Mouse (Mus musculus) hindbrain, embryonic 16.5 days (tissue): ENCODE measurements at regions not wholly inside any gene's neighbourhood (a gene's known extent, or its start where the extent isn't known, plus 50 kb on each side); places are given as distances from the start of the nearest gene placed in this dataset.

Experiments used
- ATAC-seq: fragments of 200-750 bp; cut with Nextera tagmentation; 2 replicates; pipeline ENCODE4 v1.8.0; 2017; ENCODE audit warnings: moderate TSS enrichment, moderate library complexity
- H3K27ac ChIP-seq: fragments of 300-500 bp; sonication (generic); 2 replicates; pipeline ENCODE4 v1.5.1; 2014; ENCODE audit warnings: low read depth, mild to moderate bottlenecking, control low read depth, low read length, moderate library complexity
- H3K27me3 ChIP-seq: fragments of 300-500 bp; sonication (generic); replicated peaks from 2 replicates; pipeline ENCODE4 v1.6.1; 2014; ENCODE audit warnings: low read length; ENCODE audit not compliant: control insufficient read depth, insufficient read depth
- H3K36me3 ChIP-seq: fragments of 300-500 bp; sonication (generic); 2 replicates; pipeline ENCODE4 v1.6.1; 2014; ENCODE audit warnings: mild to moderate bottlenecking, low read length, moderate library complexity, mixed read lengths; ENCODE audit not compliant: control insufficient read depth, insufficient read depth
- H3K4me1 ChIP-seq: fragments of 300-500 bp; sonication (generic); 2 replicates; pipeline ENCODE4 v1.6.1; 2014; ENCODE audit warnings: low read depth, low read length; ENCODE audit not compliant: control insufficient read depth, insufficient read depth
- H3K4me2 ChIP-seq: fragments of 300-500 bp; sonication (generic); 2 replicates; pipeline ENCODE4 v1.6.1; 2014; ENCODE audit warnings: mild to moderate bottlenecking, low read length, control low read depth, moderate library complexity
- H3K4me3 ChIP-seq: fragments of 300-500 bp; sonication (generic); 2 replicates; pipeline ENCODE4 v1.5.1; 2014; ENCODE audit warnings: mild to moderate bottlenecking, low read length, control low read depth, moderate library complexity
- H3K9ac ChIP-seq: fragments of 300-500 bp; sonication (generic); 2 replicates; pipeline ENCODE4 v1.6.1; 2014; ENCODE audit warnings: low read depth, mild to moderate bottlenecking, control low read depth, low read length, moderate library complexity
- H3K9me3 ChIP-seq: fragments of 300-500 bp; sonication (generic); 2 replicates; pipeline ENCODE4 v1.6.1; 2014; ENCODE audit warnings: mild to moderate bottlenecking, low read length, moderate library complexity; ENCODE audit not compliant: control insufficient read depth
- WGBS: fragments of 180-500 bp; shearing (Covaris S2); extraction: QIAGEN DNeasy Blood & Tissue Kit; methylation state at CpG from one replicate; pipeline ENCODE4 v1.1.7; 2014; 5-methylcytosine and 5-hydroxymethylcytosine counted together

DNA sequence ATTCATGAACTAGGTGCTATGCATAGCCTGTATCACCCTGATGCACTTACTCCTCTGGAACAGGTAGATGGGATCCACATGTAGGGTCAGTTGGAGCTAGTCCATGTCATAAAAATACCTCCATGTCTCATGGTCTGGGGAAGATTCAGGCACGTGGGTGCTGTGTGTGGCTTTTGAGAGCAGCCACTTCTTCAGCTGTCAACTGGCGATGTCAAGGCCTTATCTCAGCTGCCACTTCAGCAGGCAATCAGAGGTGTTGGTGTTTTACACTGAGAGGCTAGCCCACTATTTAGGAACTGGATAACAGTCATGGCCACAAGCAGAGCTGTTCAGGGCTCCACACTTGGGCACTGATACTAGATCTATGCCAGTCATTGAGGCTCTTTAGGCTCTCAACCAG, 1912.0 kb upstream of the Lrrc6 start:
- ATAC-seq = no peak
- 93% methylated on average over 2 of the region's 2 CpGs for WGBS
- Histone ChIP-seq H3K27me3 (no peaks in the 10 kb centered on the region), H3K9me3 (no peaks in the 10 kb centered on the region), H3K4me3 (no peak overlapping the region), H3K4me1 (no peaks in the 10 kb centered on the region), H3K4me2 (no peak overlapping the region), H3K9ac (no peak overlapping the region), H3K27ac (no peak overlapping the region), H3K36me3 (no peaks in the 10 kb centered on the region)

DNA sequence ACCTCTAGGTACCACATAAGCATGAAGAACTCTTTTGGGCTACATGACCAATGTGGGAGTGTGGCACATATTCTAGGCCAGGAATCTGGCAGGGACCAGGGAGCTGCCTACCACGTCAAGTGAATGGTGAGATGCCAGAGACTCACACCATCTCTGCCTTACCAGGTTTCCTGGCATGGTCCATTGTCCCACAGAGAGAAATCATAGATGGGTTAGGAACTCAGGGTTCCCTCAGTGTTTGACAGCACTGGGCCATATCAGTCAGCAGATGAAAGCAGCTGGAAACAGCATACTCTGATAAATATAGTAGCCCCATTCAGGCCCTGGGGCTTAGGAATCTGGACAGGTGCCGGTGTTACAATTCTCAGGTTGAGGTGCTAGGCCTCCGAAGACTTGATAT, 1911.4 kb upstream of the Lrrc6 start:
- H3K4me2 ChIP-seq = no peak overlapping the region
- no peak overlapping the region for H3K27ac ChIP-seq
- H3K4me1 ChIP-seq = no peaks in the 10 kb centered on the region
- H3K36me3 ChIP-seq = no peaks in the 10 kb centered on the region
- no peak overlapping the region for H3K4me3 ChIP-seq
- no peaks in the 10 kb centered on the region for H3K9me3 ChIP-seq
- ATAC-seq = no peak
- H3K9ac ChIP-seq = no peak overlapping the region
- 90% methylated on average over 3 of the region's 3 CpGs for WGBS
- H3K27me3 ChIP-seq = no peaks in the 10 kb centered on the region

DNA sequence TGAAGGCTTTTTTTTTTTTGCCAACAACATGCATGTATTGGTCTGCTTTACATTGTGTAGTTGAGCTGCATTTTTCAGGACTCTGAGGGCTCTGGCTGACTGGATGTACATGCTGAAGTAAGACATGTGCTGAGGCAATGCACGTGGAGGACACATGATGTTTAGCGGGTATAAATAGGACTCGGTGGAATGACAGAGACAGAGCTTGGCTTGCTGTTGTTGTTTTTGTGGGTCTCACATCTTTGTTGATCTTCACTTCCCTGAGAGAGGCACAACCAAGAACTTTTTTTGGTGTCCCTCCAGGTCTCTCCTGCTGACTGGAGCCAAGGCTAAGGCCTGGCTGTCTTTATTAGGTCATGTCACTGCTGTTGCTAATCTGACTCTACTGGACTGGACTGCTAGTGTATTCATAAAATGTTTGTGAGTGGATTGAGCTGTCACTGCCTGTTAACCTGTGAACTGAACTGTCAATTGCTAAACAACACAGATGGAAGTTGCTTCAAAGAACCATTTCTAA, 1902.9 kb upstream of the Lrrc6 start:
- H3K9ac ChIP-seq = no peak overlapping the region
- H3K9me3 ChIP-seq = no peaks in the 10 kb centered on the region
- no peak for ATAC-seq
- no peak overlapping the region for H3K4me3 ChIP-seq
- H3K4me1 ChIP-seq = no peaks in the 10 kb centered on the region
- H3K36me3 ChIP-seq = no peaks in the 10 kb centered on the region
- WGBS = 90% methylated on average over 3 of the region's 3 CpGs
- H3K27ac ChIP-seq = no peak overlapping the region
- H3K27me3 ChIP-seq = no peaks in the 10 kb centered on the region
- H3K4me2 ChIP-seq = no peak overlapping the region

DNA sequence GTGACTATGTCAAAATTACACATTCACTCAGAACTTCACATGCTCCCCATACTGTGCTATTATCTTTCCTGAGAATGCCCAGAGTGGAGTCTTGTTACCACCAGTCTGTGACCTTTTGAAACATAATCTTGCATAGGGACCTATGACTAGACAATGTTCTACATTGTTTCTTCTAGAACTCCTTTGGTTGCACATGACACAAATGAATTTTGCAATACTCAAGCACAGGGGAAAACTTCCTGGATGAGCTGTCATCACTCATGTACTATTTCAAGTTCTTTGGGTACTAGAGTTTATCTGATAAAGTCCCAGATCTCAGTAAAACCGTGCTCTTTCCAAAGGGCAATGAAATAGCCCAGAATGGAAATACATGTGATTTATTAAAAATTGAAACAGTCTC, 1901.0 kb upstream of the Lrrc6 start:
- Histone ChIP-seq H3K9ac (no peak overlapping the region), H3K4me2 (no peak overlapping the region), H3K4me3 (no peak overlapping the region), H3K4me1 (no peaks in the 10 kb centered on the region), H3K27ac (no peak overlapping the region), H3K27me3 (no peaks in the 10 kb centered on the region), H3K36me3 (no peaks in the 10 kb centered on the region), H3K9me3 (no peaks in the 10 kb centered on the region)
- ATAC-seq = no peak
- WGBS = 79% methylated on average over 1 of the region's 1 CpGs

DNA sequence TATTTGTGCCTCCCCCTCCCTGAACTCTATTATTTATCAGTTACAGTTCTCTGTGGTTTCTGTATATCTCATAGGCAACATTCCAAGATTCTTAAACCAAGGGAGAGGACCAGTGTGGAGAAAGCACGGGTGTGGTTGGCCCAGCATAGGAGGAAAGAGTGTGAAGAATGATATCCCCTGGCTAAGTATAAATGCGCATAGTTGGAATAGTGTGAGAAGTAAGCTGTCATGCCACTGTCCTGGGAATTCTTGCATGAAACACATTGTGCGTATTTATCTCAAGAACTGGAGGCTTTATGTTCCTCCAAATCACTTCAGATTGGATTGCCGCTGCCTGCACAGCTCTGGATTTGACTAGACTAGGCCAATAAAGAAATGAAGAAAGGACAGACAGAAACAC, 1900.3 kb upstream of the Lrrc6 start:
- WGBS = 90% methylated on average over 4 of the region's 4 CpGs

GRCm38 (mm10) chr15:68396566-68396965, 1895.9 kb upstream of the Lrrc6 start:
- H3K4me3 ChIP-seq = no peak overlapping the region
- no peak overlapping the region for H3K4me2 ChIP-seq
- 84% methylated on average over 6 of the region's 6 CpGs for WGBS
- H3K27me3 ChIP-seq = no peaks in the 10 kb centered on the region
- no peaks in the 10 kb centered on the region for H3K4me1 ChIP-seq
- no peaks in the 10 kb centered on the region for H3K36me3 ChIP-seq
- no peaks in the 10 kb centered on the region for H3K9me3 ChIP-seq
- H3K27ac ChIP-seq = no peak overlapping the region
- H3K9ac ChIP-seq = no peak overlapping the region
- ATAC-seq = no peak

More for the DNA sequence above, 1900.3 kb upstream of the Lrrc6 start:
- H3K9me3 ChIP-seq = no peaks in the 10 kb centered on the region
- no peak overlapping the region for H3K4me2 ChIP-seq
- no peaks in the 10 kb centered on the region for H3K4me1 ChIP-seq
- no peak overlapping the region for H3K9ac ChIP-seq
- H3K27me3 ChIP-seq = no peaks in the 10 kb centered on the region
- H3K4me3 ChIP-seq = no peak overlapping the region
- no peaks in the 10 kb centered on the region for H3K36me3 ChIP-seq
- no peak for ATAC-seq
- no peak overlapping the region for H3K27ac ChIP-seq

- no peak overlapping the region for H3K9ac ChIP-seq
These were observed 1894.0 kb upstream of the Lrrc6 start for GRCm38 (mm10) chr15:68394749-68395148.

DNA sequence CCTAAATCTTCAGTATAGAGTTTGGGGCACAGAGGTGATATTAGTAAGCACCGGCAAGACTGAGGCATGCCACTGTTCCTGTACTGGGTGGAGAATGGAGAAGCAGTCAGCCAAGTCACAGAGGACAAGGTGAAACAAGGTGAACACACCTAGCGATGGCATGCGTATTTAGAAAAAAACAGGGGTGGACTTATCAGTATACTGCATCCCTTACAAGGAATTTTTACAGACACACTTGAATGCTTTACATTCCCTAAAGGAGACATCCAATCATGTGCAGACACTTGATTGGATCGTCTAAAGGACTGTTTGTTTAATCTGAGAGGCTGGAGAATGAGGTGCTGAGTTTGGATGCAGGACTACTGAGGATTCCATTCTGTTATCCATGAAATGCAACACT, 1893.4 kb upstream of the Lrrc6 start:
- WGBS = 86% methylated on average over 4 of the region's 4 CpGs
- H3K4me1 ChIP-seq = no peaks in the 10 kb centered on the region
- no peaks in the 10 kb centered on the region for H3K9me3 ChIP-seq
- no peak overlapping the region for H3K4me3 ChIP-seq
- H3K27ac ChIP-seq = no peak overlapping the region
- no peak overlapping the region for H3K9ac ChIP-seq
- no peaks in the 10 kb centered on the region for H3K27me3 ChIP-seq
- H3K36me3 ChIP-seq = no peaks in the 10 kb centered on the region
- no peak overlapping the region for H3K4me2 ChIP-seq
- no peak for ATAC-seq

More at GRCm38 (mm10) chr15:68394749-68395148, 1894.0 kb upstream of the Lrrc6 start:
- no peak overlapping the region for H3K27ac ChIP-seq
- ATAC-seq = no peak
- WGBS = 79% methylated on average over 1 of the region's 1 CpGs
- H3K9me3 ChIP-seq = no peaks in the 10 kb centered on the region
- H3K36me3 ChIP-seq = no peaks in the 10 kb centered on the region
- H3K27me3 ChIP-seq = no peaks in the 10 kb centered on the region
- no peaks in the 10 kb centered on the region for H3K4me1 ChIP-seq
- H3K4me3 ChIP-seq = no peak overlapping the region
- H3K4me2 ChIP-seq = no peak overlapping the region

- WGBS = 48% methylated on average over 1 of the region's 1 CpGs
- Histone ChIP-seq H3K27ac (no peak overlapping the region), H3K4me1 (no peaks in the 10 kb centered on the region), H3K4me2 (no peak overlapping the region), H3K9me3 (no peaks in the 10 kb centered on the region), H3K4me3 (no peak overlapping the region), H3K36me3 (no peaks in the 10 kb centered on the region), H3K9ac (no peak overlapping the region), H3K27me3 (no peaks in the 10 kb centered on the region)
- ATAC-seq = no peak
These were observed 1891.0 kb upstream of the Lrrc6 start for GRCm38 (mm10) chr15:68391737-68392136.

DNA sequence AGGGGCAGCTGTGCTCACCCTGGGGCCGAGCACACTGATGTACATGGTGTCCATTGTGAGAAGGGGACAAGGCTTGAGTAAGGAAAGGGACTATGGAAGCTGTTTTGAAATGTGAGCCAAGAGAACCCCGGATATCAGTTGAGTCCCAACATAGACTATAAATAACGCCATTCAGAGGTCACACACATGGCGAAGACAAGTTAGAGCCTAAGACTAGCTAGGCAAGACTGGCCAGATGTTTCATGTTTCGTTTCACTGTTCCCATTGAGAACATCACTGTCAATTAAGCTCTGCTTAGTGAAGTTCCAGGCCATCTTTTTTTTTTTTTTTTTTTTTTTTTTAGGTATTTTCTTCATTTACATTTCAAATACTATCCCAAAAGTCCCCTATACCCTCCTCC, 1889.1 kb upstream of the Lrrc6 start:
- ATAC-seq = no peak
- Histone ChIP-seq H3K4me2 (no peak overlapping the region), H3K27ac (no peak overlapping the region), H3K4me1 (no peaks in the 10 kb centered on the region), H3K36me3 (no peaks in the 10 kb centered on the region), H3K4me3 (no peak overlapping the region), H3K9ac (no peak overlapping the region), H3K27me3 (no peaks in the 10 kb centered on the region), H3K9me3 (no peaks in the 10 kb centered on the region)
- 87% methylated on average over 5 of the region's 5 CpGs for WGBS
